Mouse (Mus musculus) lung, postnatal 0 days (tissue): ENCODE data around the gene Zfp638. TPM values are rescaled to one million over a fixed set of nuclear protein-coding genes. Genes with fewer than 3 reads are reported as not detected.
A peak's percentile ranks its signal among the peaks of the same experiment; 100 is the strongest.

Experiments used
- ATAC-seq: fragments of 200-750 bp; cut with Nextera tagmentation; 2 replicates; pipeline ENCODE4 v1.8.0; 2017; ENCODE audit warnings: moderate library complexity
- DNase-seq: peaks from one replicate; pipeline ENCODE4 v3.0.0-alpha.2; 2016; ENCODE audit warnings: low spot score
- H3K27ac ChIP-seq: fragments of 300-500 bp; sonication (generic); 2 replicates; pipeline ENCODE4 v1.5.1; 2014; ENCODE audit warnings: antibody characterized with exemption, mild to moderate bottlenecking, low read length, mixed read lengths
- H3K27me3 ChIP-seq: fragments of 300-500 bp; sonication (generic); replicated peaks from 2 replicates; pipeline ENCODE4 v1.6.1; 2014; ENCODE audit warnings: low read length, mixed read lengths; ENCODE audit not compliant: insufficient read depth
- H3K36me3 ChIP-seq: fragments of 300-500 bp; sonication (generic); 2 replicates; pipeline ENCODE4 v1.6.1; 2014; ENCODE audit warnings: low read length, mixed read lengths; ENCODE audit not compliant: insufficient read depth
- H3K4me1 ChIP-seq: fragments of 300-500 bp; sonication (generic); 2 replicates; pipeline ENCODE4 v1.6.1; 2014; ENCODE audit warnings: antibody characterized with exemption, low read depth, low read length, mixed read lengths; ENCODE audit not compliant: insufficient read depth
- H3K4me2 ChIP-seq: fragments of 300-500 bp; sonication (generic); replicated peaks from 2 replicates; pipeline ENCODE4 v1.6.1; 2014; ENCODE audit warnings: low read depth, mild to moderate bottlenecking, low read length, moderate library complexity, mixed read lengths
- H3K4me3 ChIP-seq: fragments of 300-500 bp; sonication (generic); 2 replicates; pipeline ENCODE4 v1.5.1; 2014; ENCODE audit warnings: low read depth, low read length
- H3K9ac ChIP-seq: fragments of 300-500 bp; sonication (generic); replicated peaks from 2 replicates; pipeline ENCODE4 v1.6.1; 2014; ENCODE audit warnings: low read depth, mild to moderate bottlenecking
- H3K9me3 ChIP-seq: fragments of 300-500 bp; sonication (generic); 2 replicates; pipeline ENCODE4 v1.6.1; 2016; ENCODE audit warnings: low read length, mixed read lengths
- CTCF ChIP-seq: IDR thresholded peaks from 2 replicates; pipeline ENCODE4 v1.5.1; 2016; ENCODE audit warnings: antibody characterized with exemption, mild to moderate bottlenecking
- EP300 ChIP-seq: IDR thresholded peaks from 2 replicates; pipeline ENCODE4 v1.6.1; 2016; ENCODE audit warnings: antibody characterized with exemption, mild to moderate bottlenecking, control low read depth
- WGBS: fragments of 180-500 bp; shearing (Covaris S2); extraction: QIAGEN DNeasy Blood & Tissue Kit; methylation state at CpG from one replicate; pipeline ENCODE4 v1.1.7; 2014; 5-methylcytosine and 5-hydroxymethylcytosine counted together
- polyA plus RNA-seq: library from polyadenylated mRNA; unstranded; fragments of >200 nt; fragmentation: Nextera tagmentation; extraction: Ambion mirVana; gene quantifications from 2 replicates; pipeline ENCODE4 v1.2.1, GENCODE M21; 2015

Gene Zfp638
- polyA plus RNA-seq, 1 experiment from 2014 or later = 26.9 TPM

DNA sequence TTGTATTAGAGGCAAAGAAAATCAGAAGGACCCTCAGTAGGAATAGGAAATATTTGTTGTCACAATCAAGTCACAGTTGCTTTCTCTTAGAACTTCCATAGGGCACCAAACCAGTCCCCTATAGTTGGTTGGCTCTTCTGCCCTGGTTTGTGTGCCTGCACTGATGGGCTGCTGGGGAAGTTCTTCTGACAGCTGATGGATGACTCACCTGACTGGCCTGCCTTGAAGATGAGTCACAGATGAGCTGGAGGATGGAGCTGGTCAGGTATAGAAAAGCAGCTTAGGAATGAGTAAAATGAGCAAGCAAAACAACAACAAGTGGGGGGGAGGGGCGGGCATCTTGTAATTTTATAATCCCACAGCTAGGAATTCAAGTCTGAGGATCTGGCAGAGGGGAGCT lies 135.8 kb downstream of the Zfp638 start:
- ATAC-seq = no peak
- 36% methylated on average over 1 of the region's 1 CpGs for WGBS
- Histone ChIP-seq H3K27me3 (no peaks in the 10 kb centered on the region), H3K4me2 (no peak overlapping the region), H3K9me3 (no peaks in the 10 kb centered on the region), H3K9ac (no peak overlapping the region), H3K36me3 (no peaks in the 10 kb centered on the region), H3K27ac (no peak overlapping the region), H3K4me3 (no peak overlapping the region), H3K4me1 (no peaks in the 10 kb centered on the region)
- TF ChIP-seq EP300 (no peak), CTCF (no peak)
- no peak for DNase-seq

DNA sequence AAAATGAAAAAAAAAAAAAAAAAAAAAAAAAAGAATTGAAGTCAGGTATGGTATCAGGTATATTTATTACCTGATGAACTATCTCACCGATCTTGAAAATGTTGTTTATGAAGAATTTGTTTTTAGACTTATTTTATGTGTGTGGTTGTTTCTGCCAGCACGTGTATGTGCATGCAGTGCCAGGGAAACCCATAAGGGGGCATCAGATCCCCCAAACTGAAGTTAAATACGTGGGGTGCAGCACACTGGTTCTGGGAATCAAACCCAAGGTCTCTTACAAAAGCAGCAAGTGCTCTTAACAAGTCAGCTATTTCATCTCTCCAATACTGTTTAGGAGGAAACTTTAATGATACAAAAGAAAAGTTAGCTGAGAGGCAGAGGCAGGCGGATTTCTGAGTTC lies 137.4 kb downstream of the Zfp638 start:
- TF ChIP-seq CTCF (0 out of 2 replicates have a peak, but pooled peaks have one; percentile 6), EP300 (no peak)
- DNase-seq = no peak
- Histone ChIP-seq H3K27me3 (no peaks in the 10 kb centered on the region), H3K4me3 (no peak overlapping the region), H3K4me1 (peaks cover 3% of the 10 kb centered on the region; the same call in 1 of the 2 replicates), H3K27ac (no peak overlapping the region), H3K9me3 (no peaks in the 10 kb centered on the region), H3K36me3 (no peaks in the 10 kb centered on the region), H3K4me2 (no peak overlapping the region), H3K9ac (no peak overlapping the region)
- no peak for ATAC-seq
- 81% methylated on average over 4 of the region's 4 CpGs for WGBS

DNA sequence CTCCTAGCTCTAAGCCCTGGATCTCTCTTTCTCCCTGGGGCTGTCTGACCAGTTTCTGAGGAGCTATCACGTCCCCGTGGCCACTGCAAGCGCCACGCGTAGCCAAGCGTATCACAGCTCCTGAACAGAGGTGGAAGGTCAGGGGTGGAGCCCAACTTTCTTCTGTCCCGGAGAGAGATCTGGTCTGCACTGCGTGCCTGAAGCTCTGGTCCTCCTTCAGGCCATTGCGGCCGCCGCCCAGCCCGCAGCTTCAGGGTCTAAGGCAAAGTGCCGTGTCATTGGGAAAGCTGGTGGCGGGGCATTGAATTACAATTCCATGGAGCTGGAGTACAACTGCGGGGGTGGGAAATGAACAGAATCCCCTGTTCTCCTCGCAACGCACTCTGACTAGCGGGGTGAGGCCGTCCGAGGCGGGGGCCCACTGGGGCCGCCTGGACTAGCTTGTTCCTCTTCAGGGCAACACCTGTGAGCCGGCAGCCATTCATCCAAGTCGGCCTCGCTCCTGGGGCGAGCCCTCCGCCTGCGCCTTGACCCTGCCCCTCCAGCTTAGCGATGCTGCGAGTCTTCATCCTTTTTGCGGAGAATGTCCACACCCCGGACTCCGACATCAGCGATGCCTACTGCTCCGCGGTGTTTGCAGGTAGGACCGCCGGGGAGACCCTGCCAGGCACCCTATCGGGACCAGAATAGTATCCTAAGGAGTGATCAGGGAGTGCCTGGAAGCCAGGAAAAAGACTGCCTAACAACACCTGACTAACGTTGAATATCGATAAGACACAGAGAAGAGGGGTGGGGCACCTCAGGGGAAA lies 141.7 kb downstream of the Zfp638 start, which contains the start of gene Dysf:
Dysf (plus strand) TSS at position 228 of the 809 bp plus-strand sequence.
- TF ChIP-seq CTCF (peak; percentile 42), EP300 (no peak)
- Histone ChIP-seq H3K9ac (no peak within 1 kb of the TSS), H3K36me3 (no peaks in the 10 kb centered on the region), H3K27ac (no peak within 1 kb of the TSS), H3K4me2 (peak within 1 kb of the TSS; percentile 57), H3K9me3 (no peaks in the 10 kb centered on the region), H3K4me1 (peaks cover 3% of the 10 kb centered on the region; the same call in 1 of the 2 replicates), H3K4me3 (peak within 1 kb of the TSS; percentile 23; the same call in 1 of the 2 replicates), H3K27me3 (no peaks in the 10 kb centered on the region)
- DNase-seq (peak; percentile 37), ATAC-seq (peak; percentile 57)
- 4% methylated on average over 41 of the region's 41 CpGs for WGBS

DNA sequence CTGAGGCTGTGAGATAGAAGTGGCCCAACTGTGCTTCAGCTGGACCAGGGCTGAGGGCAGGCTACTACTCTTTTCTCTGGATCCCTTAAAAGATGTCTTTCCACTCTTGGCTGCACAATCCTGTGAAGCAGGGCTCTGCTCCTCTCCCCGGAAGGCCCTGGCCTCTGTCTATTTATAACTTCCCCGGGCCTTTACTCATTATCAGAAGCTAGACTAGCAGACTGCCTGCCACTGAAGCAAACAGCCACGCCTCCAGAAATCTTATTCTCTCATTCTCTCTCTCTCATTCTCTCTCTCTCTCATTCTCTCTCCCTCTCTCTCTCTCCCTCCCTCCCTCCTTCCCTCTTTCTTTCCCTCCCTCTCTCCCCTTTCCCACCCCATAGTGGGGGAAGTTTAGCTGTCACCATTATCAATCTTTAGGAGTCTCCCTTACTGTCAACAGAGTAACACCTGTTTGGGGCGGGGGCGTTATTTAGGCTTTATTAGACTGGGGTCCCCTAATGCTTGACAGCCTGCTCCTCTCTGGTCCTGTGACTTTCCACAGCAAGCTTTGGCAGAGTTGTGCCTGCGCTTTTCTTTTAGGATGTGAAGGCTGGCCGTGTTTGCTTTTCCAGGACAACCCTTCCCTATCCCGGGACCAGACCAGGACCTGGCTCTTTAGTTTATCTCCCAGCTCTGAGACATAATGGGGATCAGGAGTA lies 142.4 kb downstream of the Zfp638 start:
- H3K9ac ChIP-seq = no peak overlapping the region
- peaks cover 3% of the 10 kb centered on the region; the same call in 1 of the 2 replicates for H3K4me1 ChIP-seq
- no peak for ATAC-seq
- H3K27ac ChIP-seq = no peak overlapping the region
- peak overlapping the region; percentile 57; the same call in 1 of the 2 replicates for H3K4me2 ChIP-seq
- no peak for TF ChIP-seq EP300
- TF ChIP-seq CTCF = no peak
- H3K9me3 ChIP-seq = no peaks in the 10 kb centered on the region
- H3K4me3 ChIP-seq = no peak overlapping the region
- no peaks in the 10 kb centered on the region for H3K36me3 ChIP-seq
- H3K27me3 ChIP-seq = no peaks in the 10 kb centered on the region
- 33% methylated on average over 8 of the region's 8 CpGs for WGBS
- no peak for DNase-seq

DNA sequence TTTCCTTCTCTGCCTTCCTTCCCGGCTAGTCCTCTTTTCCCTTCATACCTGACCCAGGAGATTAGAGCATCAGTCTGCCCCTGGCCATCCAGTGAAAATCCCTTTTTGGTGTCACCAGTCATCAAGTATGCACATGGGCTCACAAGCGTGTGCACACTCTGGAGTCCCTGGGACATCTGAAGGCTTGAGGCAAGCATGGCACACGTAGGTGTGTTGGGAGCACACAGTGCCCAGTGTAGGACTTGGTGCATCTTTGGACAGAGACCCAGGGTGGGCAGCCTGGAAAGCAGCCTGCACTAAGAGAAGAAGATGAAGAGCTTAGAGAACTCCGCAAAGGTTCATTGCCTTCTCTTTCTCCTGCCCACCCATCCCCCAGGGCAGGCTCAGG lies 143.0 kb downstream of the Zfp638 start:
- no peaks in the 10 kb centered on the region for H3K27me3 ChIP-seq
- no peak overlapping the region for H3K9ac ChIP-seq
- H3K4me3 ChIP-seq = no peak overlapping the region
- ATAC-seq = no peak
- peaks cover 3% of the 10 kb centered on the region; the same call in 1 of the 2 replicates for H3K4me1 ChIP-seq
- no peak for TF ChIP-seq EP300
- TF ChIP-seq CTCF = no peak
- H3K27ac ChIP-seq = no peak overlapping the region
- no peak overlapping the region for H3K4me2 ChIP-seq
- no peak for DNase-seq
- H3K36me3 ChIP-seq = no peaks in the 10 kb centered on the region
- 47% methylated on average over 4 of the region's 4 CpGs for WGBS
- H3K9me3 ChIP-seq = no peaks in the 10 kb centered on the region
